Mouse (Mus musculus): ENCODE results near the gene Ergic1. TPM values are rescaled to one million over a fixed set of nuclear protein-coding genes. Genes with fewer than 3 reads are reported as not detected.

The Ergic1 gene
- polyA plus RNA-seq, 1 experiment from 2014 or later, result 96.1 TPM

DNA sequence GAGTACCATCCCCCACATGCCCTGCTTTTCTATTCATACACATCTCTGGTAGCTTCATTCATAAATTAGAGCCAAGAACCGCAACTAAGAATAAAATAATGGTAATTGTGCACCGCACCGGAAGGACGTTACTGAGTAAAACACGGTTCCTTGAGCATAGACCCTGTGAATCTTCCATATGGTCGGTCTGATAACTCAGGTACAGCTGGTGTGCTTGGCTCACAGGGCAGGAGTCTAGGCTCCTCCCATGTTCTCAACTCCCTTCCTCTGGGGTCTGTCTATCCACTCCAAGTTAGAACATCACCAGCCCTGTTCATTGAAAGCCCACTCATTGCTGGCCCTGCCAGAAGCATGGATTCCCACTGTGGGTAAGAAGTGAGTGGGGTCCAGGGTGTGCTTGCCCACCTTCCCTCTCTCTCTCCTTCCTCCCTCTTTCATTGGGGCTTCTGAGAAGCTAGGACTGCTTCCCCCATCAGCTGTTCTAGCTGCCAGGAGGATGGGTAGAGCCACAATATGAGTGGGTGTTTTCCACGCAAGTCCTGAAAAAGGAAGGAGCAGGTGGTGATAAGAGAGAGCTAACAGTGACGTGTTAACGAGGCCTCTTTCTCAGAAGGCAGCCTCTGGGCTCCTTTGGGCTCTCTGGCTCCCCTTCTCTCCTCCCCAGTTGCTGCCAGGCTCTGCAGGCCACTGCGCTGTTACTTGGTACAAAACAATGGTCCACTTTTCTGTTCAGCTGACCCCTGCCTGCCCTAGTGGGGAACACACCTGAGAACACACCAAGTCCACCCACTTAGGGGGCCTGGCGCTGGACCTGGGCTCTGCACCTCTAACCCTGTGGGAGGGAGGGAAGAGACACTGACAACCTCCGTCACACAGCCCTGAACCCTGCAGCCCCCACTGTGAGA, 14.7 kb downstream of the Ergic1 start:
- ATAC-seq (replicated peaks; ENCODE audit: low FRiP score) (peak; percentile 73), DNase-seq (ENCODE audit: low spot score) (no peak)
- Histone ChIP-seq H3K36me3 (ENCODE audit: control insufficient read depth, insufficient read depth, low read length) (peaks cover 2% of the 10 kb centered on the region), H3K9me3 (ENCODE audit: control insufficient read depth, low read length) (no peaks in the 10 kb centered on the region), H3K4me2 (no peak overlapping the region; the same call in 1 of the 2 replicates), H3K27me3 (replicated peaks; ENCODE audit: control insufficient read depth, insufficient read depth, low read length) (no peaks in the 10 kb centered on the region), H3K4me3 (ENCODE audit: low read depth, low read length) (no peak overlapping the region), H3K9ac (ENCODE audit: low read depth, low read length) (no peak overlapping the region), H3K27ac (ENCODE audit: low read depth, low read length) (no peak overlapping the region), H3K4me1 (replicated peaks; ENCODE audit: control insufficient read depth, insufficient read depth, low read length) (peaks cover 22% of the 10 kb centered on the region)
- WGBS, result 67% methylated on average over 12 of the region's 12 CpGs

DNA sequence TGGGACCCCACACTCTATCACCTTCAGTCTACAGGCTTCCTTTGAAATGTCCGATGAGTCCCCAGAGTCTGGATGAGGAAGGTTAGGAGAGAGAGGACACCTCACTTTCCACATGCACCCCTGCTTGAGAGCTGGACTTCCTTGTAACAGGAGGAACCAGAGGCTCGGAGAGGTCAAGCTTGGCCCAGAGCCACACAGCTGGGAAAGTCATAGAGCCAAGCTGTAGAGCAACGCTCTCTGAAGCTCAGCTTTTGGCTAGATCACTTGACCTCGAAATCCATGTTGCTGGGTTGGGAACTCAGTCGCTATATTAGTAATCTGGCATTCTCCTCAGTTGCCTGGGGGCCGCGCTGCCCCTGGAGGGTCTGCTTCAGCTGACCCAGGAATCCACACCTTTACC, 15.5 kb downstream of the Ergic1 start:
- no peak overlapping the region for H3K4me2 ChIP-seq
- no peak overlapping the region for H3K9ac ChIP-seq (ENCODE audit: low read depth, low read length)
- H3K36me3 ChIP-seq (ENCODE audit: control insufficient read depth, insufficient read depth, low read length), result peaks cover 7% of the 10 kb centered on the region
- no peaks in the 10 kb centered on the region; the same call in 1 of the 2 replicates for H3K9me3 ChIP-seq (ENCODE audit: control insufficient read depth, low read length)
- no peak for DNase-seq (ENCODE audit: low spot score)
- WGBS, result 88% methylated on average over 7 of the region's 7 CpGs
- peaks cover 18% of the 10 kb centered on the region for H3K4me1 ChIP-seq (replicated peaks; ENCODE audit: control insufficient read depth, insufficient read depth, low read length)
- H3K4me3 ChIP-seq (ENCODE audit: low read depth, low read length), result no peak overlapping the region
- H3K27ac ChIP-seq (ENCODE audit: low read depth, low read length), result no peak overlapping the region
- no peaks in the 10 kb centered on the region for H3K27me3 ChIP-seq (replicated peaks; ENCODE audit: control insufficient read depth, insufficient read depth, low read length)
- ATAC-seq (replicated peaks; ENCODE audit: low FRiP score), result no peak

DNA sequence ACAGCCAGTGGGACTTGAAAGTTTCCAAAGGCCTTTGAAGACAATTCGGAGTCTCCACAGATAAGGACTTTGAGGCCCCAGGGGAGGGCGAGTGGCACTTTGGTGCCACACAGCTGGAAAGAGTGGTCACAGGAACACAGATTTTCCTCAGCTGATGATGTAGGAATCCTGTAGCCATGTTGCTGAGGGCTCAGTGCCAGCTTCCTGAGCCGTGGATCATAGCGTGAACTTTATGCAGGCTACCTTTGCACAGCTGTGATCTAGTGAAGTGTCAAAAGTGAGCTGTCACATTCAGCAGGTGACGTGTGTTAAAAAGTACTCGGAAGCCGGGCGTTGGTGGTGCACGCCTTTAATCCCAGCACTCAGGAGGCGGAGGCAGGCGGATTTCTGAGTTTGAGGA, 16.0 kb downstream of the Ergic1 start:
- H3K27me3 ChIP-seq (replicated peaks; ENCODE audit: control insufficient read depth, insufficient read depth, low read length), result no peaks in the 10 kb centered on the region
- peaks cover 18% of the 10 kb centered on the region for H3K4me1 ChIP-seq (replicated peaks; ENCODE audit: control insufficient read depth, insufficient read depth, low read length)
- no peak overlapping the region for H3K4me2 ChIP-seq
- no peak overlapping the region for H3K4me3 ChIP-seq (ENCODE audit: low read depth, low read length)
- no peaks in the 10 kb centered on the region; the same call in 1 of the 2 replicates for H3K9me3 ChIP-seq (ENCODE audit: control insufficient read depth, low read length)
- 81% methylated on average over 11 of the region's 11 CpGs for whole genome bisulfite sequencing
- DNase-seq (ENCODE audit: low spot score) (no peak), ATAC-seq (replicated peaks; ENCODE audit: low FRiP score) (no peak)
- H3K36me3 ChIP-seq (ENCODE audit: control insufficient read depth, insufficient read depth, low read length), result peaks cover 5% of the 10 kb centered on the region; the same call in 1 of the 2 replicates
- no peak overlapping the region for H3K27ac ChIP-seq (ENCODE audit: low read depth, low read length)
- no peak overlapping the region for H3K9ac ChIP-seq (ENCODE audit: low read depth, low read length)

DNA sequence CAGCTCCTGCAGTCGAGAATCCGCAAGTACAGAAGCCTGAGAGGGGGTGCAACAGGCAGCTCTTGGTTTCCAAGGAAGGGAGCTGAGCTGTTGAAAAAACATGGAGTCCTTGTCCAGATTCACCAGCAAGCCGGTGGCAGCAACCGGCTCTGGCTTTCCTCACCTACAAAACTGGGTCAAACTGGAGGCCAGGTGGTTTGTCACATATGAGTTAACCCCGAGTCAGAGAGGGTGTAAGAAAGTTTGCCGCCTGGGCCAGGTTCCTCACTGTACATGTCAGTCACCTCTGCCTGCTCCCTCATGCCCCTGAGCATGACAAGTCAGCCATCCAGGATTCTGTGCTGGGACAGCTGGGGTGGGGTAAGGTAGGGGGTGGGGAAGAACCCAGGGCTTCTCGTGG, 16.9 kb downstream of the Ergic1 start:
- WGBS, result 89% methylated on average over 7 of the region's 7 CpGs

DNA sequence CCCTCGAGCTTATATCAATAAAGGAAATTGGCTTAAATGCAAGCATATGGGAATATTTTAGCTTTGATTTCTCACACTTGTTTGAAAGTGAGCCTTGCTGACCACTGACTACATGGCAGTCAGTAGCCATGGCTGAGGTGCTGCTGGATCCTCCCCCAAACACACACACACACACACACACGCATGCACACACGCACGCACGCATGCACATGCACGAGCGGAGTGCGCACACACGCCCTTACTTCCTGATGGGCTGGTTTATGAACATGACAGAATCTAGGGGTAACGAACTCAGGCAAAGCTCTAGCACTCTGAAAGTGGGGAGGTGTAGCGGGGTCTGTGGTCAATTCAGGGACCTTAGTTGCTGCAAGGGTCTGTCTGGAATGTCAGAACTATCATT, 17.5 kb downstream of the Ergic1 start:
- no peak overlapping the region for H3K4me3 ChIP-seq (ENCODE audit: low read depth, low read length)
- H3K9ac ChIP-seq (ENCODE audit: low read depth, low read length), result no peak overlapping the region
- ATAC-seq (replicated peaks; ENCODE audit: low FRiP score) (no peak), DNase-seq (ENCODE audit: low spot score) (no peak)
- no peaks in the 10 kb centered on the region for H3K27me3 ChIP-seq (replicated peaks; ENCODE audit: control insufficient read depth, insufficient read depth, low read length)
- 92% methylated on average over 11 of the region's 11 CpGs for WGBS
- H3K4me1 ChIP-seq (replicated peaks; ENCODE audit: control insufficient read depth, insufficient read depth, low read length), result peaks cover 23% of the 10 kb centered on the region
- H3K27ac ChIP-seq (ENCODE audit: low read depth, low read length), result no peak overlapping the region
- no peak overlapping the region for H3K4me2 ChIP-seq
- H3K9me3 ChIP-seq (ENCODE audit: control insufficient read depth, low read length), result no peaks in the 10 kb centered on the region; the same call in 1 of the 2 replicates
- peaks cover 5% of the 10 kb centered on the region; the same call in 1 of the 2 replicates for H3K36me3 ChIP-seq (ENCODE audit: control insufficient read depth, insufficient read depth, low read length)

More for the DNA sequence above, 16.9 kb downstream of the Ergic1 start:
- no peak for ATAC-seq (replicated peaks; ENCODE audit: low FRiP score)
- H3K27me3 ChIP-seq (replicated peaks; ENCODE audit: control insufficient read depth, insufficient read depth, low read length), result no peaks in the 10 kb centered on the region
- no peaks in the 10 kb centered on the region; the same call in 1 of the 2 replicates for H3K9me3 ChIP-seq (ENCODE audit: control insufficient read depth, low read length)
- H3K36me3 ChIP-seq (ENCODE audit: control insufficient read depth, insufficient read depth, low read length), result peaks cover 5% of the 10 kb centered on the region; the same call in 1 of the 2 replicates
- H3K4me2 ChIP-seq, result no peak overlapping the region
- H3K27ac ChIP-seq (ENCODE audit: low read depth, low read length), result no peak overlapping the region
- H3K9ac ChIP-seq (ENCODE audit: low read depth, low read length), result no peak overlapping the region
- H3K4me3 ChIP-seq (ENCODE audit: low read depth, low read length), result no peak overlapping the region
- peaks cover 19% of the 10 kb centered on the region for H3K4me1 ChIP-seq (replicated peaks; ENCODE audit: control insufficient read depth, insufficient read depth, low read length)
- no peak for DNase-seq (ENCODE audit: low spot score)

DNA sequence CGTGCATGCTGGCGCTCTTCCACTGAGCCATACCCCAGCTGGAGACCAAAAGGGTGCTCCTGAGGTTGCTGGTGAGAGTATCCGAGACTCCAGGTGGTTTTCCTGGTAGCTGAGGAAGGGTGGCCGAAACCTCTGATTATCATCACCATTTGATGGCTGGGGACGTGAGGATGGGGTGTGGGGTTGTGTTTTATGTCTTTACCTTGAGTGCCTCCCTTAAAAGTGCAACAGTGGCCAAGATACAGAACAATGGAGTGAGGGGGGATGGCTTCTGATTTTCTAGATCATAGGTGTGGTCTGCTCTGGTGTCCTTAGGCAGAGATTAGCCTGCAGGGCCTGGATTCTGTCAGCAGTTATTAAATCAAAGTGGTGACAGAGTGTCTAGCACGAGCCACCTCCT, 18.1 kb downstream of the Ergic1 start:
- DNase-seq (ENCODE audit: low spot score) (no peak), ATAC-seq (replicated peaks; ENCODE audit: low FRiP score) (no peak)
- WGBS, result 74% methylated on average over 6 of the region's 6 CpGs
- Histone ChIP-seq H3K36me3 (ENCODE audit: control insufficient read depth, insufficient read depth, low read length) (peaks cover 5% of the 10 kb centered on the region; the same call in 1 of the 2 replicates), H3K4me1 (replicated peaks; ENCODE audit: control insufficient read depth, insufficient read depth, low read length) (peaks cover 29% of the 10 kb centered on the region), H3K4me2 (no peak overlapping the region), H3K27me3 (replicated peaks; ENCODE audit: control insufficient read depth, insufficient read depth, low read length) (no peaks in the 10 kb centered on the region), H3K9me3 (ENCODE audit: control insufficient read depth, low read length) (no peaks in the 10 kb centered on the region; the same call in 1 of the 2 replicates), H3K9ac (ENCODE audit: low read depth, low read length) (no peak overlapping the region), H3K27ac (ENCODE audit: low read depth, low read length) (no peak overlapping the region), H3K4me3 (ENCODE audit: low read depth, low read length) (no peak overlapping the region)

DNA sequence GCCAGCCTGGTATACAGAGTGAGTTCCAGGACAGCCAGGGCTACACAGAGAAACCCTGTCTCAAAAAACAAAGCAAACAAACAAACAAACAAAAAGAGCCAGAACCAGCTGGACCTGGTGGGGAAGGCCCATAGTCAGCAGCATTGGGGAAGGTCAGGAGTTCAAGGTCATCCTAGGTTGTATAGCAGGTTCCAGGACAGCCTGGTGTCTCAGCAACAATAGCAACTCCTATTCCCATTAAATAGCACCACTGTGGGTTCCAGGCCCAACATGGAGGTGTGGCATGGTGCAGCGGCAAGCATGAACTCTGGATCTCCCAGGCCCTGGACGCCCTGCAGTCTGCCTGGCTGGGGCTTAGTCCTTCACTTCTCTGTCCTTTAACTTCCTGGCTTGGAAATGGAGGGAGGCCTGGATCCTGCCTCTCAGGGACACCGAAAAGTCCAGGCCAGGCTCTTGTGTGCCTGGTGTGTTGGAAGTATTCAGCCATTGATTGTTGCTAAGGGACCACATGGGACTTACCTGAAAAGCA, 19.6 kb downstream of the Ergic1 start:
- H3K36me3 ChIP-seq (ENCODE audit: control insufficient read depth, insufficient read depth, low read length), result peaks cover 5% of the 10 kb centered on the region; the same call in 1 of the 2 replicates
- no peak overlapping the region for H3K4me2 ChIP-seq
- H3K27ac ChIP-seq (ENCODE audit: low read depth, low read length), result no peak overlapping the region
- H3K4me3 ChIP-seq (ENCODE audit: low read depth, low read length), result no peak overlapping the region
- H3K27me3 ChIP-seq (replicated peaks; ENCODE audit: control insufficient read depth, insufficient read depth, low read length), result no peaks in the 10 kb centered on the region
- WGBS, result 91% methylated on average over 3 of the region's 3 CpGs
- no peak overlapping the region for H3K9ac ChIP-seq (ENCODE audit: low read depth, low read length)
- DNase-seq (ENCODE audit: low spot score), result no peak
- no peaks in the 10 kb centered on the region; the same call in 1 of the 2 replicates for H3K9me3 ChIP-seq (ENCODE audit: control insufficient read depth, low read length)
- peaks cover 26% of the 10 kb centered on the region for H3K4me1 ChIP-seq (replicated peaks; ENCODE audit: control insufficient read depth, insufficient read depth, low read length)
- ATAC-seq (replicated peaks; ENCODE audit: low FRiP score), result no peak

DNA sequence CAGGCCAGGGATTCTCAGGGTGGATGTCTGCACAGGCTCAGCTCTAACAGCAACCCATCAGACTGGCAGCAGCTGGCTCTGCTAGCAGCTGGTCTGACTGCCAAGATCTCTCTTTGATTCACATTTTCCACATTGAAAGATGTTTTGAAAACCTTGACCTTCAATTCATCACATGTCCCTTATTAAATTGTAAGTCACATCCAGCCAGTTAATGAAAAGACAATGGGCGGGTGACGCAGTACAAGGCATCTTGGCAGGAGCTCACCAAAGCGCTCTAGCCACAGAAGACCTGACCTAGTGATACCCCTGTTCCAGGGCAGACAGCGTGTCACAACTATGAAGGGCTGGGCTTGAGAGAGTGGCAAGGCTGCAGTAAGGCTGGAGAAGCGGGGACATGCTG, 21.0 kb downstream of the Ergic1 start:
- H3K4me1 ChIP-seq (replicated peaks; ENCODE audit: control insufficient read depth, insufficient read depth, low read length), result peaks cover 20% of the 10 kb centered on the region
- H3K9ac ChIP-seq (ENCODE audit: low read depth, low read length), result no peak overlapping the region
- H3K36me3 ChIP-seq (ENCODE audit: control insufficient read depth, insufficient read depth, low read length), result peaks cover 7% of the 10 kb centered on the region; the same call in 1 of the 2 replicates
- no peaks in the 10 kb centered on the region; the same call in 1 of the 2 replicates for H3K9me3 ChIP-seq (ENCODE audit: control insufficient read depth, low read length)
- no peak overlapping the region for H3K27ac ChIP-seq (ENCODE audit: low read depth, low read length)
- no peak overlapping the region for H3K4me2 ChIP-seq
- 92% methylated on average over 5 of the region's 5 CpGs for WGBS
- DNase-seq (ENCODE audit: low spot score), result no peak
- no peak for ATAC-seq (replicated peaks; ENCODE audit: low FRiP score)
- no peaks in the 10 kb centered on the region for H3K27me3 ChIP-seq (replicated peaks; ENCODE audit: control insufficient read depth, insufficient read depth, low read length)
- no peak overlapping the region for H3K4me3 ChIP-seq (ENCODE audit: low read depth, low read length)

All from liver, embryonic 11.5 days (tissue).